Mouse (Mus musculus): Measurements from ENCODE around the gene Tgfb1. TPM values are rescaled to one million over a fixed set of nuclear protein-coding genes. Genes with fewer than 3 reads are reported as not detected.

Gene Tgfb1
- total RNA-seq, 2 experiments from 2014 or later = 7.9 to 9.2 TPM

- DNase-seq (ENCODE audit: low spot score in 2 of 2) = no peak
Observed at GRCm38 (mm10) chr7:25731294-25732055, 44.7 kb downstream of the Tgfb1 start.

GRCm38 (mm10) chr7:25734991-25735390, 48.2 kb downstream of the Tgfb1 start:
- no peak for DNase-seq (ENCODE audit: low spot score in 2 of 2)

DNA sequence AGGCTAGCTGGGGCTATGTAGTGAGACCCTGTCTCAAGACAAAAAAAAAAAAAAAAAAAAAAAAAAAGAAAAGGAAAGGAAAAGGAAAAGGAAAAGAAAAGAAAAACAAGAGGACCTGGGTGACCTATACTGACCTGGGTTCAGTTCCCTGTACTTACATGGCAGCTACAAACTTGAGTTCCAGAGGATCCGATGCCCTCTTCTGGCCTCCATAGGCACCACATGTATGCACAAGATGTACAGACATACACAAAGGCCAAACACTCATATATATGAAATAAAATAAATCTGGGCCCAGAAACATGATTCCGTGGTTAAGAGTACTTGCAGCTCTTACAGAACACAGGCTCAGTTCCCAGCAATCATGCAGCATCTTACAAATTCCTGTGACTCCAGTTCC, 50.1 kb downstream of the Tgfb1 start:
- no peak for DNase-seq (ENCODE audit: low spot score in 2 of 2)

DNA sequence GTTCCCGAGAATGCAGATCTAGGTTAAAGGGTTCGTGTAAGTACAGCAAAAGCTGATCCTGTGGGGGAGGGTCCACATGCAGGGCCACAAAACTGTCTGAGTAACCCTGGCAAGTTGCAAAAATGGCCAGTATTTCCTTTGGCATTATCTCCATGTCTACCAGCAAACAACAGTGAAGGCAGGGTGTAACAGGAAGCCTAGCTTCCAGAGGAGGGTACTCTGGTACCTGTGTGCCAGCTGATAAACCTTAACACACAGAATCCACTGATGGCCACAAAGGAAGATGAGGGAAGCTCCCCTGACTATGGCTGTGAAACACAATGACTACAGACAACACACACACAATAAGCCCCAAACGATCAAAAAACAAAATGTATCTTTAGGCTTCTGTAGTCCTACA, 51.5 kb downstream of the Tgfb1 start:
- DNase-seq (ENCODE audit: low spot score in 2 of 2) = no peak

- no peak for DNase-seq (ENCODE audit: low spot score in 2 of 2)
Observed at GRCm38 (mm10) chr7:25746844-25747243, 60.0 kb downstream of the Tgfb1 start.

- no peak for DNase-seq (ENCODE audit: low spot score in 2 of 2)
Observed at GRCm38 (mm10) chr7:25753076-25753475, 66.3 kb downstream of the Tgfb1 start.

GRCm38 (mm10) chr7:25753643-25754438, 67.0 kb downstream of the Tgfb1 start:
- DNase-seq (ENCODE audit: low spot score in 2 of 2) = peak in 1 of 2 experiments; percentile 42

DNA sequence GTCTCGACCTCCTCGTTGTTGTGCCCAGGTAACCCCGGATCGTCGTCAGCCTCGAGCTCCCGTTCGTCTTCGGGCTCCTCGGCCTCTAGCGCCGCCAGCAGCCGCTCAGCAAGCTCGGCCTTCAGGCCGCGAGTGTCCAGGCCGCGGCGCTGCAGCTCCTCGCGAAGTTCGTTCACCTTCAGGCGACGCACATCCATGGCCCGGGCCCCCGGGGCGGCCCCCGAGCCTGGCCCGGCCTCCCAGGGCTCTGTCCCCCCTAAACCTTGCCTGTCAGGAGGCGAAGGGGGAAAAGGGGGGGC, 67.6 kb downstream of the Tgfb1 start:
- no peak for DNase-seq (ENCODE audit: low spot score in 2 of 2)

Other genes with a start within 250 kb of the Tgfb1 start
- 1 to 10 TPM; 3.4 to 5.0 TPM for gene Ceacam1, start 209.4 kb upstream of the Tgfb1 start, total RNA-seq (2021)
- under 1 TPM; 0.33 to 0.37 TPM for gene Ceacam2, start 147.1 kb upstream of the Tgfb1 start, total RNA-seq (2021)
- gene Erich4, start 71.1 kb upstream of the Tgfb1 start, total RNA-seq (2021) = not detected
- gene Dmac2, start 67.6 kb upstream of the Tgfb1 start, total RNA-seq (2021) = 10 to 100 TPM; 49.6 to 52.2 TPM
- 1 to 10 TPM in 1 of 2 experiments, under 1 TPM in 1; 0.86 to 1.0 TPM for gene B3gnt8, start 60.3 kb upstream of the Tgfb1 start, total RNA-seq (2021)
- 10 to 100 TPM; 35.7 to 40.7 TPM for gene Bckdha, start 28.0 kb upstream of the Tgfb1 start, total RNA-seq (2021)
- gene Exosc5, start 27.8 kb upstream of the Tgfb1 start, total RNA-seq (2021) = 10 to 100 TPM; 23.5 to 24.4 TPM
- 10 to 100 TPM; 23.6 to 26.5 TPM for gene Tmem91, start 11.8 kb upstream of the Tgfb1 start, total RNA-seq (2021)
- 10 to 100 TPM; 22.9 to 24.3 TPM for gene B9d2, start 6.2 kb upstream of the Tgfb1 start, total RNA-seq (2021)
- 10 to 100 TPM; 59.8 to 61.4 TPM for gene Ccdc97, start 32.1 kb downstream of the Tgfb1 start, total RNA-seq (2021)
- gene Hnrnpul1, start 67.8 kb downstream of the Tgfb1 start, total RNA-seq (2021) = 100 to 1,000 TPM in 1 of 2 experiments, 10 to 100 TPM in 1; 99.0 to 102 TPM
- gene Axl, start 101.7 kb downstream of the Tgfb1 start, total RNA-seq (2021) = 10 to 100 TPM; 34.6 to 34.8 TPM
- 1 to 10 TPM; 3.8 TPM for gene Cyp2s1, start 129.9 kb downstream of the Tgfb1 start, total RNA-seq (2021)
- gene Cyp2b10, start 210.6 kb downstream of the Tgfb1 start, total RNA-seq (2021) = under 1 TPM in 1 of 2 experiments, not detected in 1; 0.67 TPM